Mouse (Mus musculus) heart, postnatal 0 days (tissue): ENCODE results near the gene Fgd1. TPM values are rescaled to one million over a fixed set of nuclear protein-coding genes. Genes with fewer than 3 reads are reported as not detected.

Source experiments
- ATAC-seq: fragments of 200-750 bp; cut with Nextera tagmentation; 2 replicates; pipeline ENCODE4 v1.8.0; 2017; ENCODE audit warnings: low read depth, moderate number of reproducible peaks, moderate library complexity; ENCODE audit not compliant: insufficient read depth
- DNase-seq: peaks from one replicate; pipeline ENCODE4 v3.0.0-alpha.2; 2016; ENCODE audit warnings: low spot score
- H3K27ac ChIP-seq: fragments of 300-500 bp; sonication (generic); 2 replicates; pipeline ENCODE4 v1.5.1; 2014; ENCODE audit warnings: low read depth, mild to moderate bottlenecking
- H3K27me3 ChIP-seq: fragments of 300-500 bp; sonication (generic); 2 replicates; pipeline ENCODE4 v1.6.1; 2014; ENCODE audit warnings: low read length, mixed read lengths; ENCODE audit not compliant: control insufficient read depth, insufficient read depth
- H3K36me3 ChIP-seq: fragments of 300-500 bp; sonication (generic); replicated peaks from 2 replicates; pipeline ENCODE4 v1.6.1; 2014; ENCODE audit warnings: low read length, mixed read lengths; ENCODE audit not compliant: control insufficient read depth, insufficient read depth
- H3K4me1 ChIP-seq: fragments of 300-500 bp; sonication (generic); 2 replicates; pipeline ENCODE4 v1.6.1; 2014; ENCODE audit warnings: antibody characterized with exemption; ENCODE audit not compliant: control insufficient read depth, insufficient read depth
- H3K4me2 ChIP-seq: fragments of 300-500 bp; sonication (generic); 2 replicates; pipeline ENCODE4 v1.6.1; 2014; ENCODE audit warnings: low read depth, mild to moderate bottlenecking, low read length, moderate library complexity
- H3K4me3 ChIP-seq: fragments of 300-500 bp; sonication (generic); 2 replicates; pipeline ENCODE4 v1.5.1; 2014; ENCODE audit warnings: low read depth, low read length
- H3K9ac ChIP-seq: fragments of 300-500 bp; sonication (generic); replicated peaks from 2 replicates; pipeline ENCODE4 v1.6.1; 2014; ENCODE audit warnings: low read depth, low read length, mixed read lengths
- H3K9me3 ChIP-seq: fragments of 300-500 bp; sonication (generic); replicated peaks from 2 replicates; pipeline ENCODE4 v1.6.1; 2016; ENCODE audit warnings: low read length; ENCODE audit not compliant: control insufficient read depth
- CTCF ChIP-seq: IDR thresholded peaks from 2 replicates; pipeline ENCODE4 v1.5.1; 2016; ENCODE audit warnings: antibody characterized with exemption, control low read depth, low read depth
- EP300 ChIP-seq: IDR thresholded peaks from 2 replicates; pipeline ENCODE4 v1.6.1; 2016; ENCODE audit warnings: antibody characterized with exemption, low read depth
- WGBS: fragments of 180-500 bp; shearing (Covaris S2); extraction: QIAGEN DNeasy Blood & Tissue Kit; methylation state at CpG from one replicate; pipeline ENCODE4 v1.1.7; 2014; 5-methylcytosine and 5-hydroxymethylcytosine counted together
- polyA plus RNA-seq: library from polyadenylated mRNA; unstranded; fragments of >200 nt; fragmentation: Nextera tagmentation; extraction: Ambion mirVana; gene quantifications from 2 replicates; pipeline ENCODE4 v1.2.1, GENCODE M21; 2015
- total RNA-seq: library from RNA; depleted of rRNA; stranded (reverse); fragments of >200 nt; gene quantifications from 2 replicates; pipeline ENCODE4 v1.2.3, GENCODE M21; 2014; ENCODE audit warnings: low replicate concordance

The Fgd1 gene
- total and polyA plus RNA-seq, 2 experiments from 2014 or later: 5.1 to 11.4 TPM

DNA sequence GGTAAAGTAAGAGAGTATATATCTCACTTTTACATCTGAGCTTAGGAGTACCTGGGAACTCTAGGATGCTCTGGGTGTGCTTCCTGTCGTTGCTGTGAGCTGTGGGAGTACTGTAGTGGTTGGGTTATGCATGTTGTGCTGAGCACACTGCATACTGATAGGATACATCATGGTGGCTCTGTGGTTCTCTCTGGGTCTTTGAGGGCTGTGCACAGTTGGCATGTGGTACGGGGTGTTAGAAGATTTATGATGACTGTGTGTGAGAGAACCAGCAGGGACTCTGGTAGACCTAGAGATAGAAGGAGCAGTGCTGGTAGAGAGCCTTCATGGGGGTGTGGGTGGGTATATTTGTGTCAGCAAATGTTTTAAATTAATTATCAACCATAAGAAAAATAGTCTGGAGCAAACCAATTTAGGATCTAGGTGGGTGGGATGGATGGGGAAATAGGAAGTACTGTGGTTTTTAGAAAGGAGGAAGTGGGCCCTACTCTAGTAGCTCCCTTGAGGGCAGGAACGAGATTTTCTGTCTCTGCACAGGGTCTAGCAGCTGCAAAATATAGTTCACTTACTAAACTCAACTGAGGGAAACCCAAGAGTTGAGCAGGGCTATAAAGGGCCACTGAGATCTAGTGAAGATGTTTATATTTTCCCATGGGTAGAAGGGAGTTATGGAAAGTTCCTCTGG, 15.8 kb downstream of the Fgd1 start:
- Histone ChIP-seq H3K9me3 (no peaks in the 10 kb centered on the region), H3K4me2 (no peak overlapping the region), H3K36me3 (no peaks in the 10 kb centered on the region), H3K9ac (no peak overlapping the region), H3K4me3 (no peak overlapping the region), H3K27me3 (no peaks in the 10 kb centered on the region), H3K4me1 (no peaks in the 10 kb centered on the region), H3K27ac (no peak overlapping the region)
- DNase-seq (no peak), ATAC-seq (no peak)
- 55% methylated on average over 3 of the region's 3 CpGs for WGBS
- TF ChIP-seq EP300 (no peak), CTCF (no peak)

- TF ChIP-seq EP300: no peak
- no peak for TF ChIP-seq CTCF
- Histone ChIP-seq H3K9me3 (no peaks in the 10 kb centered on the region), H3K4me1 (no peaks in the 10 kb centered on the region), H3K27me3 (no peaks in the 10 kb centered on the region), H3K4me3 (no peak overlapping the region), H3K36me3 (peaks cover 21% of the 10 kb centered on the region; the same call in 1 of the 2 replicates), H3K9ac (no peak overlapping the region), H3K27ac (no peak overlapping the region), H3K4me2 (no peak overlapping the region)
- ATAC-seq (no peak), DNase-seq (no peak)
- WGBS: 78% methylated on average over 7 of the region's 7 CpGs
Observed at GRCm38 (mm10) chrX:151066071-151066666, 20.2 kb downstream of the Fgd1 start.

DNA sequence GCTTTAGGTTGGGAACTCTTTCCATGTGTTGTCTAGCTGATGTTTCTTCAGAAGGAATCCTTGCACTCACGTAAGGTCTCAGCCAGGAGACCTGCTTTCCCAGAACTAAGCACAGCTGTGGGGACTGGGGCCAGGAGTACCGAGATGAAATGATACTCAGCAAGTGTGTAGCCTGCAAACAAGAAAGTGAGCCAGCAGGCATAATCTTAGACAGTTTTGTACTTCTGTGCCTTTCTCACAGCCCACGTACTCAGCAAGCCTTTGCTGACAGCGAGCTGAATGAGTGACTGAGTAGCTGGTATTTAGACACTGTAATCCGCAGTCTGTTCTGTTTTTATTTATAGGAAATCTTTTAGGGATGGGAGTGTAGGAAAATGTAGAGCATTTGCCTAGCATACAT, 21.9 kb downstream of the Fgd1 start:
- no peak overlapping the region for H3K4me2 ChIP-seq
- DNase-seq: no peak
- no peaks in the 10 kb centered on the region for H3K9me3 ChIP-seq
- WGBS: 87% methylated on average over 5 of the region's 5 CpGs
- peaks cover 25% of the 10 kb centered on the region; the same call in 1 of the 2 replicates for H3K36me3 ChIP-seq
- H3K27me3 ChIP-seq: no peaks in the 10 kb centered on the region
- no peak overlapping the region for H3K27ac ChIP-seq
- no peak for TF ChIP-seq CTCF
- TF ChIP-seq EP300: no peak
- H3K4me3 ChIP-seq: no peak overlapping the region
- no peak for ATAC-seq
- H3K4me1 ChIP-seq: no peaks in the 10 kb centered on the region
- H3K9ac ChIP-seq: no peak overlapping the region

- Histone ChIP-seq H3K36me3 (peaks cover 14% of the 10 kb centered on the region), H3K27me3 (no peaks in the 10 kb centered on the region), H3K4me1 (no peaks in the 10 kb centered on the region), H3K9ac (no peak overlapping the region), H3K4me2 (no peak overlapping the region), H3K9me3 (no peaks in the 10 kb centered on the region), H3K4me3 (no peak overlapping the region), H3K27ac (no peak overlapping the region)
- no peak for TF ChIP-seq CTCF
- no peak for TF ChIP-seq EP300
- ATAC-seq (no peak), DNase-seq (no peak)
- WGBS: 89% methylated on average over 5 of the region's 5 CpGs
Observed at GRCm38 (mm10) chrX:151076007-151076406, 30.1 kb downstream of the Fgd1 start.

DNA sequence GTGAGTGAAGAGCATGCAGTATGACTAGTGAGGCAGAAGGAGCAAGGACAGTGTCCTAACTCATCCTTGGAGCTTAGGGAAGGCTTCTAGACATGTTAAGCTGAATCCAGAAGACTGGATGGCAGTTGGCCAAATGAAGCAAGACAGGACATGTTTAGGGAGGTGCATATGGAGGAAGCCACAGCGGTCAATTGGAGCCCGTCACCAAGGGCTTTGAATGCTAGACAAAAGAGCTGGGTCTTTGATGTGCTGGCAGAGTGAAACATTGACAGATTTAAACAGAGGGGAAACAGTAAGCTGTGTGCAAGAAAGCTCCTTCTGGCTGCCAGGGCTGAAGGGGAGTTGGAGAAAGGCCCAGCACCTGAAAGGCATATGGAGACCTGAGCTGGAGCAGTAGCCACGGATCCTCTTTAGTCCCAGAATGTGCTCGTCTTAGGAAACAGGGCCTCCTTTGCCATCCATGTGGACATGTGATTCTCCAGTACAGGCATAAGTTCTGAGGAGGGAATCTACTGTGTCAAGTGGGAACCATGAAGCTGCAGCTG, 31.1 kb downstream of the Fgd1 start:
- no peaks in the 10 kb centered on the region for H3K27me3 ChIP-seq
- DNase-seq (no peak), ATAC-seq (no peak)
- H3K36me3 ChIP-seq: peaks cover 14% of the 10 kb centered on the region
- H3K4me2 ChIP-seq: no peak overlapping the region
- H3K4me1 ChIP-seq: no peaks in the 10 kb centered on the region
- H3K4me3 ChIP-seq: no peak overlapping the region
- H3K9ac ChIP-seq: no peak overlapping the region
- no peaks in the 10 kb centered on the region for H3K9me3 ChIP-seq
- WGBS: 73% methylated on average over 4 of the region's 4 CpGs
- TF ChIP-seq CTCF: no peak
- no peak for TF ChIP-seq EP300
- no peak overlapping the region for H3K27ac ChIP-seq
